Mouse (Mus musculus) CH12.LX (cell line): ENCODE data around the gene Epb41l2. TPM values are rescaled to one million over a fixed set of nuclear protein-coding genes. Genes with fewer than 3 reads are reported as not detected.

Experiments used
- DNase-seq: peaks from one replicate; pipeline ENCODE4 v3.0.0-alpha.2; 2013; ENCODE audit errors: extremely low read depth
- H3K27ac ChIP-seq: 2 replicates; pipeline ENCODE4 v1.5.1; 2012; ENCODE audit warnings: low read depth, mild to moderate bottlenecking, control low read depth, moderate library complexity; ENCODE audit not compliant: insufficient read depth
- H3K27me3 ChIP-seq: replicated peaks from 2 replicates; pipeline ENCODE3; 2012; ENCODE audit warnings: inconsistent platforms
- H3K36me3 ChIP-seq, 2 experiments: replicated peaks in 1 of 2; 2 replicates each; pipeline versions ENCODE3 to v1.6.1; 2012; ENCODE audit warnings: inconsistent platforms in 1 of 2, low read length in 1 of 2, mild to moderate bottlenecking in 1 of 2, mixed read lengths in 1 of 2, moderate library complexity in 1 of 2; ENCODE audit not compliant: control insufficient read depth in 1 of 2, insufficient read depth in 1 of 2
- H3K4me1 ChIP-seq, 2 experiments: 2 replicates each; pipeline ENCODE4 v1.6.1; 2012; ENCODE audit warnings: inconsistent platforms in 1 of 2, moderate library complexity in 1 of 2; ENCODE audit not compliant: insufficient read depth in 2 of 2, control insufficient read depth in 1 of 2
- H3K4me2 ChIP-seq: 2 replicates; pipeline ENCODE4 v1.6.1; 2012; ENCODE audit warnings: low read depth, mild to moderate bottlenecking, control low read depth; ENCODE audit not compliant: poor library complexity, insufficient read depth, severe bottlenecking
- H3K4me3 ChIP-seq, 3 experiments: fragments of 150-350 bp in 1 of 3; sonication (generic) in 1 of 3; replicated peaks in 1 of 3; 2 replicates each; pipeline versions ENCODE3 to v1.5.1; 2011 to 2012; ENCODE audit warnings: low read depth in 2 of 3, low read length in 2 of 3, mild to moderate bottlenecking in 2 of 3, moderate library complexity in 2 of 3, control low read depth in 1 of 3, improper control_type of control experiment in 1 of 3, inconsistent platforms in 1 of 3, mixed read lengths in 1 of 3; ENCODE audit not compliant: poor library complexity in 1 of 3
- H3K79me2 ChIP-seq: replicated peaks from 2 replicates; pipeline ENCODE4 v1.6.1; 2012; ENCODE audit warnings: mild to moderate bottlenecking, moderate library complexity; ENCODE audit not compliant: control insufficient read depth, poor library complexity, insufficient read depth, severe bottlenecking; ENCODE audit errors: extremely low read depth
- H3K9ac ChIP-seq: 2 replicates; pipeline ENCODE4 v1.6.1; 2012; ENCODE audit warnings: low read depth, mild to moderate bottlenecking, control low read depth, moderate library complexity; ENCODE audit not compliant: insufficient read depth
- H3K9me3 ChIP-seq: replicated peaks from 2 replicates; pipeline ENCODE3; 2012; ENCODE audit warnings: low read length, inconsistent platforms, mixed read lengths
- BHLHE40 ChIP-seq: IDR thresholded peaks from 2 replicates; pipeline ENCODE4 v1.6.1; 2011; ENCODE audit warnings: mild to moderate bottlenecking, low read depth, low read length, improper control_type of control experiment
- CHD1 ChIP-seq: IDR thresholded peaks from 2 replicates; pipeline ENCODE4 v1.6.1; 2012; ENCODE audit warnings: low read depth, low read length, improper control_type of control experiment, inconsistent platforms
- CTCF ChIP-seq, 2 experiments: IDR thresholded peaks in 1 of 2; conservative IDR thresholded peaks in 1 of 2; 2 replicates each; pipeline ENCODE4 v1.5.1; 2011 to 2012; ENCODE audit warnings: low read depth in 2 of 2, low read length in 2 of 2, improper control_type of control experiment in 1 of 2, inconsistent platforms in 1 of 2, mild to moderate bottlenecking in 1 of 2, moderate library complexity in 1 of 2
- E2F4 ChIP-seq: IDR thresholded peaks from 2 replicates; pipeline ENCODE4 v1.6.1; 2011; ENCODE audit warnings: low read depth, low read length, improper control_type of control experiment; ENCODE audit not compliant: insufficient replicate concordance
- ELF1 ChIP-seq: IDR thresholded peaks from 2 replicates; pipeline ENCODE4 v1.6.1; 2014; ENCODE audit warnings: low read depth, mild to moderate bottlenecking, inconsistent platforms, low read length, improper control_type of control experiment
- EP300 ChIP-seq: IDR thresholded peaks from 2 replicates; pipeline ENCODE4 v1.6.1; 2011; ENCODE audit warnings: low read length, improper control_type of control experiment
- JUND ChIP-seq: conservative IDR thresholded peaks from 2 replicates; pipeline ENCODE4 v1.6.1; 2011; ENCODE audit warnings: low read depth, low read length, improper control_type of control experiment
- MAFK ChIP-seq: IDR thresholded peaks from 2 replicates; pipeline ENCODE4 v1.6.1; 2011; ENCODE audit warnings: low read length, improper control_type of control experiment; ENCODE audit not compliant: insufficient replicate concordance
- MAX ChIP-seq: IDR thresholded peaks from 2 replicates; pipeline ENCODE4 v1.6.1; 2011; ENCODE audit warnings: low read length, improper control_type of control experiment
- MEF2A ChIP-seq: IDR thresholded peaks from 2 replicates; pipeline ENCODE4 v1.6.1; 2014; ENCODE audit warnings: low read depth, mild to moderate bottlenecking, inconsistent platforms, low read length, improper control_type of control experiment, borderline replicate concordance
- MXI1 ChIP-seq: IDR thresholded peaks from 2 replicates; pipeline ENCODE4 v1.6.1; 2011; ENCODE audit warnings: mild to moderate bottlenecking, low read depth, low read length, improper control_type of control experiment
- MYC ChIP-seq: IDR thresholded peaks from 2 replicates; pipeline ENCODE4 v1.6.1; 2011; ENCODE audit warnings: low read depth, mild to moderate bottlenecking, improper control_type of control experiment, low read length
- NELFE ChIP-seq: IDR thresholded peaks from 2 replicates; pipeline ENCODE4 v1.6.1; 2011; ENCODE audit warnings: low read depth, low read length, improper control_type of control experiment
- POLR2A ChIP-seq: IDR thresholded peaks from 2 replicates; pipeline ENCODE4 v1.6.1; 2011; ENCODE audit warnings: low read depth, mild to moderate bottlenecking, improper control_type of control experiment, low read length
- POLR2AphosphoS2 ChIP-seq: IDR thresholded peaks from 2 replicates; pipeline ENCODE4 v1.6.1; 2011; ENCODE audit warnings: low read depth, low read length, improper control_type of control experiment
- SIN3A ChIP-seq: IDR thresholded peaks from 2 replicates; pipeline ENCODE4 v1.6.1; 2012; ENCODE audit warnings: low read length, improper control_type of control experiment, inconsistent platforms
- SMC3 ChIP-seq: IDR thresholded peaks from 2 replicates; pipeline ENCODE4 v1.6.1; 2011; ENCODE audit warnings: low read depth, low read length, improper control_type of control experiment
- TBP ChIP-seq: conservative IDR thresholded peaks from 2 replicates; pipeline ENCODE4 v1.6.1; 2011; ENCODE audit warnings: low read depth, low read length, improper control_type of control experiment
- TCF12 ChIP-seq: IDR thresholded peaks from 2 replicates; pipeline ENCODE4 v1.6.1; 2014; ENCODE audit warnings: low read depth, mild to moderate bottlenecking, inconsistent platforms, low read length, improper control_type of control experiment
- USF1 ChIP-seq: IDR thresholded peaks from 2 replicates; pipeline ENCODE4 v1.6.1; 2014; ENCODE audit warnings: low read depth, mild to moderate bottlenecking, inconsistent platforms, low read length, improper control_type of control experiment
- ZKSCAN1 ChIP-seq: IDR thresholded peaks from 2 replicates; pipeline ENCODE4 v1.6.1; 2012; ENCODE audit warnings: low read depth, inconsistent platforms, low read length, improper control_type of control experiment, borderline replicate concordance
- ZNF384 ChIP-seq: IDR thresholded peaks from 2 replicates; pipeline ENCODE4 v1.6.1; 2012; ENCODE audit warnings: low read depth, low read length, improper control_type of control experiment, inconsistent platforms
- dilution Hi-C: fragments of 300-500 bp; cut with MboI; formaldehyde crosslinking; loops from 2 replicates; pipeline ENCODE4 v1.14.3; 2020; ENCODE audit warnings: low sequenced_read_pairs; ENCODE audit not compliant: extremely low pct_unique_long_range_greater_than_20kb, extremely low pct_ligation_motif_present
- in situ Hi-C: fragments of 300-500 bp; cut with MboI; formaldehyde crosslinking; loops from 3 replicates; pipeline ENCODE4 v1.14.3; 2019; ENCODE audit warnings: low sequenced_read_pairs, low pct_ligation_motif_present, low pct_unique_long_range_greater_than_20kb, mixed read lengths
- polyA plus RNA-seq: library from polyadenylated mRNA; unstranded; fragments of >175 nt; gene quantifications from 2 replicates; pipeline ENCODE4 v1.2.1, GENCODE M21; 2012; ENCODE audit warnings: low read depth; ENCODE audit not compliant: insufficient read length
- total RNA-seq, 2 experiments: library from RNA; depleted of rRNA; stranded (reverse); fragments of 300-350 nt in 1 of 2; fragments of >200 nt in 1 of 2; gene quantifications; 2 replicates each; pipeline ENCODE4 v1.2.3; 2012 to 2014

The Epb41l2 gene
- total and polyA plus RNA-seq, 3 experiments: 24.3 to 71.2 (median 28.4) TPM

- Histone ChIP-seq H3K4me3 (no peak overlapping the region), H3K79me2 (no peaks in the 10 kb centered on the region), H3K9me3 (no peaks in the 10 kb centered on the region), H3K36me3 (peaks cover 0 to 50% of the 10 kb centered on the region in 2 experiments), H3K4me2 (no peak overlapping the region), H3K9ac (no peak overlapping the region), H3K4me1 (no peaks in the 10 kb centered on the region), H3K27me3 (no peaks in the 10 kb centered on the region), H3K27ac (no peak overlapping the region)
- dilution Hi-C loops (no loop called here), in situ Hi-C loops (no loop called here)
- TF ChIP-seq CHD1 (no peak), POLR2A (no peak), BHLHE40 (no peak), ELF1 (no peak), MXI1 (no peak), TCF12 (no peak), ZNF384 (no peak), NELFE (no peak)
- no peak for DNase-seq
These were observed 112.3 kb downstream of the Epb41l2 start for GRCm38 (mm10) chr10:25471944-25472343.

GRCm38 (mm10) chr10:25479716-25480115, 120.1 kb downstream of the Epb41l2 start:
- TF ChIP-seq ZKSCAN1 (no peak), MEF2A (no peak), MAX (no peak), SIN3A (no peak), CTCF (conservative IDR thresholded peaks at IDR 0.05 in 1 of 2, IDR thresholded peaks at IDR 0.05 in 1 of 2; ENCODE audit: low read depth in 2 of 2, low read length in 2 of 2) (no peak), MAFK (no peak), EP300 (no peak), E2F4 (no peak), SMC3 (no peak), TBP (no peak), POLR2AphosphoS2 (no peak), MYC (no peak), JUND (no peak), USF1 (no peak), CHD1 (no peak)

More at GRCm38 (mm10) chr10:25479716-25480115, 120.1 kb downstream of the Epb41l2 start:
- Histone ChIP-seq H3K27ac (no peak overlapping the region), H3K9ac (no peak overlapping the region), H3K4me1 (no peaks in the 10 kb centered on the region), H3K36me3 (peaks cover 7 to 64% of the 10 kb centered on the region in 2 experiments), H3K4me2 (no peak overlapping the region), H3K27me3 (no peaks in the 10 kb centered on the region), H3K9me3 (no peaks in the 10 kb centered on the region), H3K4me3 (no peak overlapping the region), H3K79me2 (no peaks in the 10 kb centered on the region)
- dilution Hi-C loops (no loop called here), in situ Hi-C loops (no loop called here)
- no peak for DNase-seq
